Mouse (Mus musculus) liver (tissue): Measurements from ENCODE around the gene A430078G23Rik.

ENCODE experiments used
- DNase-seq: peaks from one replicate; pipeline ENCODE4 v3.0.0-alpha.2; 2020; ENCODE audit warnings: mixed read lengths

Gene A430078G23Rik

DNA sequence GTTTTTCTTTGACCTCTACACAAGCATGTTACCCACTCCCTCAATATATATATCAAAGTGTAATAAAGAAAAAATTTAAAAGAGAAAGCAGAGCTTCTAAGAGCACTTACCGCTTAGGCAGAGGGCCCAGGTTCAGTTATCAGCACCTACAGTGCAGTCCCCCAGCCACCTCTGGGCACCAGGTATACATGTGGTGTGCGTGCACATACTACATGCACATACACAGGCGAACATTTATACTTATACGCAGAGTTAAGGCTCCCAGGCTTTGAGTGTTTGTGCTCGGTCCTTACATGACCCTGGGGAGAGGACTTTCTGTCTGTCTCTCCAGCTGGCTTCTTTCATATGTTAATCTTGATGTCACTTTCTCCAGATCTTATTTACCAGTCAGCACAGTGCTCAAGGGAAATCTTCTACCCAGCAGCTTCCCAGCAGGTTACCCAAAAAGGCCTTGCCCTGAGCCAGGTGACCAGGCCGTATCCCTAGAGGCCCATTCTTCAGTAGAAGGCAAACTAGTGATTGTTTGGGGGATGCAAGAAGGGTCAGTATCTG, 61.5 kb downstream of the A430078G23Rik start:
- no peak for DNase-seq

DNA sequence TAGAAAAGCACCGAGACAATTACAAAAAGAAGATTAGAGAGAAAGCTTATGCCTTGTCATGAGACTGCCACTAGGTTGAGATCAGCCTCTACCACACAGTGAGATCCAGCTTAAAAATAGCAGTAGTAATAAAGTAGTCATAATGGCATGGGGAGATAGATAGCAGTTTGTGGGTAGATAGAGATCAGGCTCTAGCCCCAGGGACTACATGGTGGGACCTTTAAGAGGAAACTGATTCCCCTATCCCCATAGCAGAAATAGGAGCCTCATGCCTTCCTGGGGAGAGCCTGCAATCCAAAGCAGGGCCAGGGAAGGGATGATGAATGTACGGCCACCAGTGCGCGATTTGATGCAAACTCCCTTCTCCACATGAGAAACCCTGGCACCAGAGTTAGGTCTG, 62.0 kb downstream of the A430078G23Rik start:
- no peak for DNase-seq

DNA sequence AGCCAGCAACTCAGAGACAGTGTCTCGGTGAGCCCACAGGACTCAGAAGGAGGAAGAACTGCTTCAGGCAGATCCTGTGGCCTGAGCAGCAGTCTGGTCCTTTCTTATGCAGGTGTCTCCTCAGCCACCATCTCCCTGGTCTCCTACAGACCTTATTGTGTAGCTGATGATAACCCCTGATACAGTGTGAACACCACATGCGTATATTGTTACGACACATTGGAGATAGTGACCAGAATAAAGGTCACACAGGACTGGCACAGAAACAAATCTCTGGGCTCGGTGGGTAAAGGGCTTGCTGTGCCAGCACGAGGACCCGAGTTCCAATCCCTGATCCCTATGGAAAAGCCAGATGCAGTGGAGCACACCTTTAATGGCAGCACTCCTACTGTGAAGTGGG, 62.4 kb downstream of the A430078G23Rik start:
- no peak for DNase-seq

DNA sequence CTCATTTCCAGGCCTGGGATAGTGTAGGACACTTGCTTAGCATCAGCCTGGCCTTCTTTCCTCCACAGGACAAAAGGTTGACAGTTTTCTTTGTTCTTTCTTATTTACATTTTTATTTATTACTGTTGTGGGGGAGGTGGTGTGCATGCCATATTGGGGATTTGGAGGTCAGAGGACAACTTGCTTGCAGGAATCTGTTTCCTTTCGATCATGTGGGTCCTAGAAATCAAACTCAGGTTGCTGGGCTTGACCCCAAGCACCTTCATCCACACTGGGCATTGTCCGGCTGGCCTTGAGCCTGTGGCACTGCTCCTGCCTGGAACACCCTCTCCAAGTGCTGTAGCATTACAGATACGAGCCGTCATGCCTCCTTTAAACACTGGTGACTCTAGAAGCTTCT, 63.6 kb downstream of the A430078G23Rik start:
- DNase-seq = no peak

DNA sequence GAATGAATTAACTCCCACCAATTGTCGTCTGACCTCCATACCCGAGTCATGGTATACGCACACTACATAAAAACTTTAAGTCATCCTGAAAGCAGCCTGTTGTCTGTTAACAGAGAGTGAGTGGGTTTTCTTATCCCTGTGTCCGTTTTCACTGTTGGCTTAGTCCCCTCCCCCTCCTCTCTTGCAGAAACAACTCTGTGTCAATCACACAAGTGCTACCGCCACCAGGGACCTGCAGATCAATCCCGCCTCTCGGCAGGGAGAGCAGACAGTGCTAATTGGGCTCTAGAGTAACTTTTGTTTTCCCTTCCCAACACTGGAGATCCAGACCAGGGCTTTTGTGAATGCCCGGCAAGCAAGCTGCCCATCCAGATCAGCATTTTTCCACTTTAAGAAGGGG, 64.2 kb downstream of the A430078G23Rik start:
- peak; percentile 30 for DNase-seq

DNA sequence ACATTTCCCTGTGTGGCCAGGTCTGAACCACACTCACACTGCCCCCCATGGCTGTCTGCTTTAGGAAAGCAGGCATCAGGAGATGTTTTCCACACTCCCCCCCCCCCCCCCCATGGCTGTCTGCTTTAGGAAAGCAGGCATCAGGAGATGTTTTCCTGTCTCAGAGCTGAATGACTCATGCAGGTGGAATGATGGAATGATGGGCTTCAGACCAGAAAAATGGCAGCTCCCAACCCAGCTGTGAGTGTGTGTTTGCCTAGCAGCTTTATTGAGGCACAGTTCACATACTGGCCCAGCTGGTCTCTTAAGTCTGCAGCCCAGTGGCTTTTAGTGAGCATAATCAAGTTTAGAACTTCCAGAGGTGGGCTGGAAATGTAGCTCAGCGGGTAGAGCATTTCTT, 64.9 kb downstream of the A430078G23Rik start:
- DNase-seq = no peak

DNA sequence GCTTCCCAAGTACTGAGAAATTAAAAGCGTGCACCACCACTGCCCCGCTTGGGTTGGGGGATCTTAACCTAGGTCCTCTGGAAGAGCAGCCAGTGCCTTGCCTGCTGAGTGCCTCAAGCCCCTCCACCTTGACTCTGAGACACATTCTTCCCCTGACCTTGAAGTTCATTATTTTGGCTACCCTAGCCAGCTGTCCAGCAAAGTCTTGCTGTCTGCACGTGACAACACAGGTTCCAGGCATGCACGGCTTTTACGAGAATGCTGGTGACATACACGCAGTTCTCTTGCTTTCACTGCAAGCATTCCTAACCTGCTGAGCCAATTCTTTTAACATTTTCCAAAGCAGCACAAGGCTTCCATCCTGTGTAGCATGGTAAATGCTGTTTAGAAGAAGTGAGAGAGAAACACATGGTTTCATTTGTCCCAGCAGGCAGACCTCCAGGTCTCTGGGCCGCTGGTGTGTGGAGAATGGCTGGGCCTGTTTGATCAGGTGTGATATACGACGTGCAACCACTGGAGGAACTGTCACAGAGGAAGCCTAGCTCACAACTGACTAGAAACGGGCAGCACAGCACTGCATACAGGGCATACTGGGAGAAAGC, 67.0 kb downstream of the A430078G23Rik start:
- DNase-seq = no peak

DNA sequence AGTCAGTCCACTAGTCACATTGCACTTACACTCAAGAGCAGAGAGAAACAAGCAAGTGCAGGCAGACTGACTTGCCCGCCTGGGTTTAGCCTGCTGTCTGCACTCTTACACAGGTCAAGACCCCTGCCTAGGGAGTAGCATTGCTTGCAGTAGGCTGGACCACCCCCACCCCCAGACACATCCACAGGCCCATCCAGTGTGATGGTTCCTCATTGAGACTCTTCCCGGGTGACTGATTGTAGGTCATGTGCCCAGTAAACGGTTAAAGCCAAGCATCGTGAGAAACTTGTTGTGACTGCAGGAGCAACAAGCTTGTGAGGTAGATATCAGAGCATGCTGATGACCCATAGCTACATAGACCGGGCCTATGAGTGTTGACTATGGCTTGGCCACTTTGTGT, 68.3 kb downstream of the A430078G23Rik start:
- no peak for DNase-seq

DNA sequence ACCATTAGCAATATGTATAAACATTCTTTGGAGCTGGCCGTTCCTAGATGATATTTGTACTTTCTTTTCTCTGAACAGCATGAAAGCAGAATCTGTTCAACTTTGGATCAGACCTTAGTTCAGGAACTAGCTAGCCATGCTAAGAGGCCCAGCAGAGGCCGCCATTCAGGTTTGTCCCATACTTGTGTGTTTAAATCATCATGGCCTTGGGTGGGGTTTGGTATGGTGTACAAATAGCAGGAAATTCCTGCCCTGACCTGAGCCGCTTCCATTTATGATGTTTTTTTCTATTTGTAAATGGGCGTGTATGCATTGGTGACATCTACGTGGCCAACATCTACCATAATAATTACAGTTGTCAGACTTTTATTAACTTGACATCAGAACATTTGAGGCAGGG, 72.0 kb downstream of the A430078G23Rik start:
- DNase-seq = no peak

DNA sequence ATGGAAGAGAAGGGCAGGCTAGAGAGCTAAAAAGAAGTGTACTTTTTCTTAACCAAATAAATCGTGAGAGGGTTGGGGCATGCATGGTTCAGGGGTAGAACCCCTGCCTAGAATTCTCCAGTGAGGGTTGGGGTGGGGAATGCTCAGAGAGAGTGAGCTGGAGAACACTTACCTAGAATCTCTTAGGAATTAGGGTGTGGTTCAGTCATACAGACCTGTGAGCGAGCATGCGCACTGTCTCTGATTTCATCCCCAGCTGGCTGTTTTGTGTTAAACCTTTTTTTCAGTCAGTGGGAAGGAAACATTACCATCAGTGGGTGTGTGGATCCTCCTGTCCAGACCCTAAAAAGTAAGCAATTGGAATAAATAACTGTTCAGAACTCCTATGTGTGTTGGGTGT, 73.0 kb downstream of the A430078G23Rik start:
- no peak for DNase-seq

DNA sequence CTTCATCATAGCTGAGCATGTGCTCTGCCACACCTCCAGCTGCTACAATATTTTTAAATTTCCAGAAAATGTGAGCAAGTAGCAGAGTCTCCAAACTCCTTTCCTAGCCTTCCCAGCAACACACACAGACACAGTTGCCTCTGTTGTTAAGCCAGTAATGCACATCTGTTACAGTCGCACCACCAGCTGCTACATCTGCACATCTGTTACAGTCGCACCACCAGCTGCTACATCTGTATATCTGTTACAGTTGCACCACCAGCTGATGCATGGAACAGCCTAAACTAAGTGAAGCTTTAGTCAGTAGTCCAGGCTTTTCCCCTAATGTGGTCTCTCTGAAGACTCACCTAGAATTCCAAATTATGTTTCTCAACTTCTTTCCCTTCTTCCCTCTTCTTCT, 75.2 kb downstream of the A430078G23Rik start:
- no peak for DNase-seq

DNA sequence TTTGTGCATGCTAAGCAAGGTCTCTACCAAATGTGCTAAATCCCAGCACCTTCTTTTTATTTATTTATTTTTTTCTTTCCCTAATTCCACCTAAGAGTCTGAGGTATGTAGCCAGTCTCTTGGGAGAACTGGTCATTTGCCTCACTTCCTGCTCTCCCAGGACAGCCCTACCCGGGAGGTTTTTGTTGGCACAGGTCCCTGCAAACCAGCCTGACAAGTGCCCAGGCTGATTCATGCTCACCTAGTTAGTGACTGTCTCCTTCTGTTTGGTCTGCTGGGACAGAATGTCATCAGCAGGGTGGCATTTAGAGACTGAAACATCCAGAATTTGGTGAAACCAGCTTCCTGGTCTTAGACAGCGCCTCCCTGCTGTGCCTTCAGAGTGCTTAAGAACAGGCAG, 76.8 kb downstream of the A430078G23Rik start:
- DNase-seq = no peak

DNA sequence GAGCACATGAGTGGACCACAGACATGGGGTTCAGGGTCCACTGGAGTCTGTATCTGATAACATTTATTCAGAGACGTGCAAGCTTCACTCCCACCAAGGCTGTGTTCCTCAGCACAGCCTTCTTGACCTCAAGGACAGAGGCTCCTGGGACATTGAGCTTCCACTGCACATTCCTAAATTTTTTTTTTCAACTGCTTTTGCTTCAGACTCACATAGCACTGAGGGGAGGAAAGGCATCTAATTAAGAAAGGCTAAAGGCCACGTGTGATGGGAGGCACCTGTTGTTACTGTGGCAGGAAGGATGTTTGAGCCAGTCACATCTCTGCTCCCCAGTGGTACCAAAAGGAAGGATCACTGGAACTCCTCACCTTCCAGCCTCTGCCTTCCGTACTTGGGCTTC, 77.9 kb downstream of the A430078G23Rik start:
- DNase-seq = no peak

DNA sequence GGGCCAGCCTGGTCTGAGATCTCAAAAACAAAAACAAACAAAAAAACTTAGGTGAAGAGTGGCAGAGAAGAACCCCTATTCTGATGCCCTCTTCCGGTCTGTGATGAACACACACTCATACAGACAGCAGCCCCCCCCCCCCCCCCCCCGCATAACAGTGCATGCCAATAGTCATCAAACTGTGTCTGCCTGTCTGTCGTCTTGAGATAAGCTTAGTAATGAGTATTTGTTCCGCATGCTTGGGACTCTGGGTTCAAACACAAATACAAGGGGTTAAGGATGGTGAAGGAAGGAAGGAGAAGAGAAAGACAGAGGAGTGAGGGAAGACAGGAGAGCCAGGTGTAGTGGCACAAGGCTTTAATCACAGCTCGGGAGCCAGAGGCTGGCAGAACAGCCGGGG, 83.3 kb downstream of the A430078G23Rik start:
- peak; percentile 17 for DNase-seq

DNA sequence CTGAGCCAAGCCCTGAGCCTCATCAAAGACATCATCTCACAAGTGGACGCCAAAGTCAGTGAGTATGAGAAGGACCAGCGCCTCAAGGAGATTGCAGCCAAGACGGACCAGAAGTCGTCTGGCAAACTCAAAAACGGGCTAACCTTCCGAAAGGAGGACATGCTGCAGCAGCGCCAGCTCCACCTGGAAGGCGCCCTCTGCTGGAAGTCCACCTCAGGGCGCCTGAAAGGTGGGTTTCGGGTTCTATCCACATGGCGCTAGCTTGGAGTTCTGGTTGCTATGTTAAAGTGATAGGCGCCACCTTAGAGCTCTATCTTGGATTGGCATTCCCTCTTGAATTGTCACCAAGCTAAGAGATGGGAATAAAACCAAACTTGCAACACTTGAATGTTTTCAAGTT, 86.3 kb downstream of the A430078G23Rik start:
- DNase-seq = peak; percentile 28
